Mouse (Mus musculus): ENCODE data around the gene Gpatch3.

- TF ChIP-seq CTCF (IDR thresholded peaks at IDR 0.05; ENCODE audit: low read depth) (peak; percentile 95), EP300 (IDR thresholded peaks at IDR 0.05; ENCODE audit: low read depth) (no peak)
Observed at GRCm38 (mm10) chr4:133592570-133592969, 18.0 kb downstream of the Gpatch3 start.
